Mouse (Mus musculus): ENCODE results near the gene Rabep1.
"Not testable (repeated sequence)": the region's sequence is repeated elsewhere in the genome, so short reads cannot be mapped to it uniquely, and the experiment has no call there.

Gene Rabep1

GRCm38 (mm10) chr11:70831201-70831600, 13.4 kb upstream of the Rabep1 start:
- no peak for DNase-seq (ENCODE audit: low read depth, low spot score)

- DNase-seq (ENCODE audit: low read depth, low spot score): no peak
These were observed 11.2 kb upstream of the Rabep1 start for GRCm38 (mm10) chr11:70833408-70833807.

- DNase-seq (ENCODE audit: low read depth, low spot score): no peak
These were observed 10.7 kb upstream of the Rabep1 start for GRCm38 (mm10) chr11:70833831-70834230.

GRCm38 (mm10) chr11:70835381-70835831, 9.2 kb upstream of the Rabep1 start:
- no peak for DNase-seq (ENCODE audit: low read depth, low spot score)

GRCm38 (mm10) chr11:70837031-70837430, 7.5 kb upstream of the Rabep1 start:
- no peak for DNase-seq (ENCODE audit: low read depth, low spot score)

- DNase-seq (ENCODE audit: low read depth, low spot score): no peak
These were observed 6.0 kb upstream of the Rabep1 start for GRCm38 (mm10) chr11:70838610-70839009.

GRCm38 (mm10) chr11:70842983-70843382, 1.6 kb upstream of the Rabep1 start:
- no peak for DNase-seq (ENCODE audit: low read depth, low spot score)

- no peak for DNase-seq (ENCODE audit: low read depth, low spot score)
These were observed 652 bp upstream of the Rabep1 start for GRCm38 (mm10) chr11:70843701-70844551.

- no peak for DNase-seq (ENCODE audit: low read depth, low spot score)
These were observed 940 bp downstream of the Rabep1 start for GRCm38 (mm10) chr11:70845457-70845978.

GRCm38 (mm10) chr11:70846029-70846428, 1.5 kb downstream of the Rabep1 start:
- no peak for DNase-seq (ENCODE audit: low read depth, low spot score)

- DNase-seq (ENCODE audit: low read depth, low spot score): no peak
These were observed 15.8 kb downstream of the Rabep1 start for GRCm38 (mm10) chr11:70860371-70860770.

- DNase-seq (ENCODE audit: low read depth, low spot score): not testable (repeated sequence)
These were observed 18.6 kb downstream of the Rabep1 start for GRCm38 (mm10) chr11:70863204-70863603.

GRCm38 (mm10) chr11:70865223-70865622, 20.6 kb downstream of the Rabep1 start:
- DNase-seq (ENCODE audit: low read depth, low spot score): no peak

- no peak for DNase-seq (ENCODE audit: low read depth, low spot score)
These were observed 24.7 kb downstream of the Rabep1 start for GRCm38 (mm10) chr11:70869263-70869662.

- no peak for DNase-seq (ENCODE audit: low read depth, low spot score)
These were observed 25.2 kb downstream of the Rabep1 start for GRCm38 (mm10) chr11:70869811-70870210.

GRCm38 (mm10) chr11:70870407-70870806, 25.8 kb downstream of the Rabep1 start:
- DNase-seq (ENCODE audit: low read depth, low spot score): no peak

GRCm38 (mm10) chr11:70871110-70871509, 26.5 kb downstream of the Rabep1 start:
- no peak for DNase-seq (ENCODE audit: low read depth, low spot score)

GRCm38 (mm10) chr11:70871766-70872330, 27.3 kb downstream of the Rabep1 start:
- DNase-seq (ENCODE audit: low read depth, low spot score): no peak

- DNase-seq (ENCODE audit: low read depth, low spot score): no peak
These were observed 29.5 kb downstream of the Rabep1 start for GRCm38 (mm10) chr11:70873846-70874613.

GRCm38 (mm10) chr11:70877670-70878069, 33.1 kb downstream of the Rabep1 start:
- no peak for DNase-seq (ENCODE audit: low read depth, low spot score)

- no peak for DNase-seq (ENCODE audit: low read depth, low spot score)
These were observed 38.4 kb downstream of the Rabep1 start for GRCm38 (mm10) chr11:70882905-70883430.

- no peak for DNase-seq (ENCODE audit: low read depth, low spot score)
These were observed 46.1 kb downstream of the Rabep1 start for GRCm38 (mm10) chr11:70890643-70891042.
